Mouse (Mus musculus) MEL (cell line): ENCODE results near the gene Rtf2. TPM values are rescaled to one million over a fixed set of nuclear protein-coding genes. Genes with fewer than 3 reads are reported as not detected.

Experiments used
- DNase-seq: peaks from one replicate; pipeline ENCODE4 v3.0.0; 2011; ENCODE audit warnings: low read depth, low spot score
- H3K27ac ChIP-seq: 2 replicates; pipeline ENCODE4 v1.5.1; 2012; ENCODE audit warnings: low read depth, mild to moderate bottlenecking, control low read depth, low read length, moderate library complexity; ENCODE audit not compliant: control insufficient read depth
- H3K27me3 ChIP-seq, 2 experiments: fragments of 150-350 bp in 1 of 2; sonication (generic) in 1 of 2; 2 replicates each; pipeline ENCODE4 v1.6.1; 2012; ENCODE audit warnings: low read length in 2 of 2, mild to moderate bottlenecking in 2 of 2, improper control_type of control experiment in 1 of 2, moderate library complexity in 1 of 2; ENCODE audit not compliant: insufficient read depth in 2 of 2, control insufficient read depth in 1 of 2
- H3K36me3 ChIP-seq, 2 experiments: 2 replicates each; pipeline ENCODE4 v1.6.1; 2012 to 2014; ENCODE audit warnings: low read length in 2 of 2, improper control_type of control experiment in 1 of 2, inconsistent platforms in 1 of 2, mild to moderate bottlenecking in 1 of 2; ENCODE audit not compliant: insufficient read depth in 2 of 2, control insufficient read depth in 1 of 2
- H3K4me1 ChIP-seq, 2 experiments: fragments of 150-350 bp in 1 of 2; sonication (generic) in 1 of 2; 2 replicates each; pipeline ENCODE4 v1.6.1; 2012; ENCODE audit warnings: low read length in 2 of 2, improper control_type of control experiment in 1 of 2, mild to moderate bottlenecking in 1 of 2; ENCODE audit not compliant: insufficient read depth in 2 of 2, control insufficient read depth in 1 of 2
- H3K4me3 ChIP-seq, 2 experiments: fragments of 150-350 bp in 1 of 2; sonication (generic) in 1 of 2; 2 replicates each; pipeline ENCODE4 v1.5.1; 2012; ENCODE audit warnings: low read depth in 2 of 2, low read length in 2 of 2, mild to moderate bottlenecking in 2 of 2, moderate library complexity in 2 of 2, control low read depth in 1 of 2, improper control_type of control experiment in 1 of 2; ENCODE audit not compliant: control insufficient read depth in 1 of 2, insufficient read depth in 1 of 2
- H3K79me2 ChIP-seq: 2 replicates; pipeline ENCODE4 v1.6.1; 2012; ENCODE audit warnings: mild to moderate bottlenecking, low read length, moderate library complexity; ENCODE audit not compliant: control insufficient read depth, poor library complexity, insufficient read depth
- H3K9ac ChIP-seq: 2 replicates; pipeline ENCODE4 v1.6.1; 2012; ENCODE audit warnings: low read depth, mild to moderate bottlenecking, control low read depth, low read length, moderate library complexity; ENCODE audit not compliant: control insufficient read depth, poor library complexity, severe bottlenecking
- H3K9me3 ChIP-seq: fragments of 150-350 bp; sonication (generic); replicated peaks from 2 replicates; pipeline ENCODE4 v1.6.1; 2012; ENCODE audit warnings: mild to moderate bottlenecking, low read length, improper control_type of control experiment, moderate library complexity; ENCODE audit not compliant: insufficient read depth
- CTCF ChIP-seq, 3 experiments: IDR thresholded peaks in 2 of 3; conservative IDR thresholded peaks in 1 of 3; 2 replicates each; pipeline ENCODE4 v1.5.1; 2011 to 2012; ENCODE audit warnings: low read length in 3 of 3, low read depth in 2 of 3, mild to moderate bottlenecking in 2 of 3, improper control_type of control experiment in 1 of 3, inconsistent platforms in 1 of 3, mixed read lengths in 1 of 3, moderate library complexity in 1 of 3; ENCODE audit not compliant: control insufficient read depth in 1 of 3, insufficient read depth in 1 of 3, poor library complexity in 1 of 3, severe bottlenecking in 1 of 3
- E2F4 ChIP-seq: IDR thresholded peaks from 2 replicates; pipeline ENCODE4 v1.6.1; 2011; ENCODE audit warnings: low read depth, low read length, improper control_type of control experiment, borderline replicate concordance
- EP300 ChIP-seq, 2 experiments: IDR thresholded peaks; 2 replicates each; pipeline ENCODE4 v1.6.1; 2011; ENCODE audit warnings: improper control_type of control experiment in 2 of 2, low read length in 2 of 2, low read depth in 1 of 2, mild to moderate bottlenecking in 1 of 2
- GABPA ChIP-seq: IDR thresholded peaks from 2 replicates; pipeline ENCODE4 v1.6.1; 2012; ENCODE audit warnings: low read depth, mild to moderate bottlenecking, inconsistent platforms, low read length, improper control_type of control experiment, moderate library complexity
- GATA1 ChIP-seq: IDR thresholded peaks from 2 replicates; pipeline ENCODE4 v1.6.1; 2011; ENCODE audit warnings: low read depth, low read length, improper control_type of control experiment
- MAX ChIP-seq: IDR thresholded peaks from 2 replicates; pipeline ENCODE4 v1.6.1; 2011; ENCODE audit warnings: low read length, improper control_type of control experiment
- MEF2A ChIP-seq: IDR thresholded peaks from 2 replicates; pipeline ENCODE4 v1.6.1; 2014; ENCODE audit warnings: low read depth, mild to moderate bottlenecking, inconsistent platforms, low read length, improper control_type of control experiment; ENCODE audit not compliant: poor library complexity, insufficient replicate concordance, severe bottlenecking; ENCODE audit errors: extremely low read depth
- MXI1 ChIP-seq: IDR thresholded peaks from 2 replicates; pipeline ENCODE4 v1.6.1; 2011; ENCODE audit warnings: mild to moderate bottlenecking, low read depth, low read length, improper control_type of control experiment
- POLR2AphosphoS5 ChIP-seq: IDR thresholded peaks from 2 replicates; pipeline ENCODE4 v1.6.1; 2012; ENCODE audit warnings: low read depth, borderline replicate concordance, mild to moderate bottlenecking, inconsistent platforms, low read length, moderate library complexity, mixed read lengths
- TBP ChIP-seq: IDR thresholded peaks from 2 replicates; pipeline ENCODE4 v1.8.0; 2011; ENCODE audit warnings: low read depth, low read length, improper control_type of control experiment
- TCF12 ChIP-seq: IDR thresholded peaks from 2 replicates; pipeline ENCODE4 v1.6.1; 2014; ENCODE audit warnings: low read depth, mild to moderate bottlenecking, inconsistent platforms, low read length, improper control_type of control experiment, moderate library complexity
- UBTF ChIP-seq: IDR thresholded peaks from 2 replicates; pipeline ENCODE4 v1.6.1; 2012; ENCODE audit warnings: low read depth, mild to moderate bottlenecking, inconsistent platforms, low read length, improper control_type of control experiment, moderate library complexity, borderline replicate concordance; ENCODE audit not compliant: insufficient read depth
- USF2 ChIP-seq, 2 experiments: IDR thresholded peaks; 2 replicates each; pipeline ENCODE4 v1.6.1; 2011 to 2012; ENCODE audit warnings: improper control_type of control experiment in 2 of 2, low read length in 2 of 2, borderline replicate concordance in 1 of 2, inconsistent platforms in 1 of 2, low read depth in 1 of 2, mild to moderate bottlenecking in 1 of 2; ENCODE audit not compliant: insufficient read depth in 1 of 2
- ZC3H11A ChIP-seq: IDR thresholded peaks from 2 replicates; pipeline ENCODE4 v1.6.1; 2012; ENCODE audit warnings: low read depth, mild to moderate bottlenecking, inconsistent platforms, low read length, improper control_type of control experiment
- ZMIZ1 ChIP-seq: IDR thresholded peaks from 2 replicates; pipeline ENCODE4 v1.6.1; 2012; ENCODE audit warnings: low read depth, mild to moderate bottlenecking, inconsistent platforms, low read length, improper control_type of control experiment, moderate library complexity
- ZNF384 ChIP-seq: IDR thresholded peaks from 2 replicates; pipeline ENCODE4 v1.6.1; 2012; ENCODE audit warnings: low read depth, mild to moderate bottlenecking, inconsistent platforms, low read length, improper control_type of control experiment
- polyA plus RNA-seq, 2 experiments: library from polyadenylated mRNA; stranded (reverse) in 1 of 2; unstranded in 1 of 2; fragments of >175 nt in 1 of 2; fragments of >200 nt in 1 of 2; gene quantifications; 2 replicates each; pipeline versions ENCODE4 v1.2.1 to v1.2.4; 2012; ENCODE audit warnings: low replicate concordance in 2 of 2, low read depth in 1 of 2; ENCODE audit not compliant: insufficient read length in 2 of 2, insufficient read depth in 1 of 2, missing spikeins in 1 of 2
- total RNA-seq: library from RNA; depleted of rRNA; stranded (reverse); fragments of 300-350 nt; gene quantifications from 2 replicates; pipeline ENCODE4 v1.2.3, GENCODE M21; 2012

The Rtf2 gene
- total and polyA plus RNA-seq, 3 experiments = 68.2 to 81.5 TPM; not detected in 1

DNA sequence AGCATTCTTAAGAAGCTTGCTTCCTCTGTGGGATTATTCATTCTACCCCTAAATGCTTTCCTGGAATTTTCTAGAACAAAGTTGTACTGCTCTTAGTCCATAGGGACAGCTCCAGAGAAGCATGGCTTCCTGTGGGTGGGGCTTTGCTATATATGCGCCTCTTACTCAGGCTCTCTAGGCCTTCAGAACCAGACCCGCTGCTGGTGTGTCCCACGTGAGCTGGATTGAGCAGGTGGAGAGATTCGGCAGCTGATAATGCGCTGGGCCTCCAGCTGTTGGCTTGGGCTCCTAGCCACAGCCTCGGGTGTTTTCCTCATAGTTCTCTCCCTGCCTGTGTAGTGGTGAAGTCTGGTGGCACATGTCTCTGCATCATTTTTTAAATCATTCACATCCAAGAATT lies 10.3 kb downstream of the Rtf2 start:
- H3K4me1 ChIP-seq = no peaks in the 10 kb centered on the region
- H3K36me3 ChIP-seq = no peaks in the 10 kb centered on the region; a peak in 1 of 4 replicates
- H3K27ac ChIP-seq = no peak overlapping the region
- H3K4me3 ChIP-seq = no peak overlapping the region
- H3K9ac ChIP-seq = no peak overlapping the region
- no peaks in the 10 kb centered on the region for H3K27me3 ChIP-seq
- no peaks in the 10 kb centered on the region for H3K9me3 ChIP-seq
- no peak for DNase-seq
- TF ChIP-seq MEF2A = no peak
- no peak for TF ChIP-seq MAX
- TF ChIP-seq USF2 (IDR thresholded peaks at IDR 0.05; ENCODE audit: borderline replicate concordance in 1 of 2, insufficient read depth in 1 of 2, low read depth in 1 of 2, low read length in 2 of 2) = no peak
- no peak for TF ChIP-seq E2F4
- TF ChIP-seq TCF12 = no peak
- no peak for TF ChIP-seq EP300 (IDR thresholded peaks at IDR 0.05; ENCODE audit: low read depth in 1 of 2, low read length in 2 of 2)
- TF ChIP-seq MXI1 = no peak
- no peaks in the 10 kb centered on the region for H3K79me2 ChIP-seq

DNA sequence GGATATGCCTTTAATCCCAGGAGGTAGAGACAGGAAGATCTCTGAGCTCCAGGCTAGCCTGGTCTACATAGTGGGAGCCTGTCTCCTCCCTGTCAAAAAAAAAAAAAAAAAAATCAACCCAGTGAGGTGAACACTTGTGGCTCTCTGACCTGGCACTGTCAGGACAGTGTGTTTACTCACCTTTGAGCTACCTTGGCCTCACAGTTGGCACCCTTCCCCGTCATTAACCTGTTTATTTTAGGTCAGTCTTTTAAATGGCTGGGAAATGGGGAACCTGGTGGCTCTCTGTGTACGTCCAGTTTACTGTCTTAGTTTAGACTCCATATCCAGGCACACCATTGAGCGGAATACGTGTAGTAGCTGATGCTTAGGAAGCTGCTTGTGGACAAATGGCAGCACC lies 11.7 kb downstream of the Rtf2 start:
- Histone ChIP-seq H3K4me3 (no peak overlapping the region), H3K27ac (no peak overlapping the region), H3K36me3 (no peaks in the 10 kb centered on the region; a peak in 1 of 4 replicates), H3K4me1 (no peaks in the 10 kb centered on the region), H3K9ac (no peak overlapping the region), H3K27me3 (no peaks in the 10 kb centered on the region), H3K9me3 (no peaks in the 10 kb centered on the region), H3K79me2 (no peaks in the 10 kb centered on the region)
- no peak for DNase-seq
- TF ChIP-seq ZC3H11A = no peak
- TF ChIP-seq TBP = no peak
- TF ChIP-seq GATA1 = no peak
- no peak for TF ChIP-seq UBTF
- TF ChIP-seq ZMIZ1 = no peak
- TF ChIP-seq CTCF (IDR thresholded peaks at IDR 0.05 in 2 of 3, conservative IDR thresholded peaks at IDR 0.05 in 1 of 3; ENCODE audit: control insufficient read depth in 1 of 3, insufficient read depth in 1 of 3, low read depth in 2 of 3, low read length in 3 of 3, poor library complexity in 1 of 3, severe bottlenecking in 1 of 3) = no peak
- no peak for TF ChIP-seq POLR2AphosphoS5
- TF ChIP-seq MAX = no peak
- no peak for TF ChIP-seq ZNF384
- TF ChIP-seq MXI1 = no peak
- no peak for TF ChIP-seq GABPA
- no peak for TF ChIP-seq EP300 (IDR thresholded peaks at IDR 0.05; ENCODE audit: low read depth in 1 of 2, low read length in 2 of 2)
